Mouse (Mus musculus) ovary, postnatal 36 days (tissue): ENCODE measurements at regions not wholly inside any gene's neighbourhood (a gene's known extent, or its start where the extent isn't known, plus 50 kb on each side); places are given as distances from the start of the nearest gene placed in this dataset.
"Not testable (repeated sequence)": the region's sequence is repeated elsewhere in the genome, so short reads cannot be mapped to it uniquely, and the experiment has no call there.

Experiments used
- DNase-seq: peaks from one replicate; pipeline ENCODE4 v3.0.0; 2022; ENCODE audit warnings: low spot score, mixed read lengths

DNA sequence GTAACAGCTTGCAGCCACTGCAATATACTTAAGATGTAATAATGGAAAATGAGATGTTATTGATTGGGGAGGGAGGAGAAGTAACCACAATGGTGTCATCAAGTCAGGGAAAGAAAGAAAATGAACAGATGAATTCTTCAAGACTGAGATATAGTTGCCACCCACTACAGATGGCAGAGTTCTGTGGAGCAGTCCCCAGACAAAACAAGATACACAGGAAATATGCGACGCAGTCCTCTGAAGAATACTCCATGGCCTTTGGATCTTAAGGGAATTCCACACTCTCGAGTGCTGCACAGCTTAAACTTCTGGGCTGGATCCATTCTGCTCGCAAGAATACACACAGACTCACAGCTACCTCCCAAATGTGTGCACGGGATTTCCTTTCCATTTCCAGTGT, 113.4 kb downstream of the Sox4 start:
- no peak for DNase-seq

DNA sequence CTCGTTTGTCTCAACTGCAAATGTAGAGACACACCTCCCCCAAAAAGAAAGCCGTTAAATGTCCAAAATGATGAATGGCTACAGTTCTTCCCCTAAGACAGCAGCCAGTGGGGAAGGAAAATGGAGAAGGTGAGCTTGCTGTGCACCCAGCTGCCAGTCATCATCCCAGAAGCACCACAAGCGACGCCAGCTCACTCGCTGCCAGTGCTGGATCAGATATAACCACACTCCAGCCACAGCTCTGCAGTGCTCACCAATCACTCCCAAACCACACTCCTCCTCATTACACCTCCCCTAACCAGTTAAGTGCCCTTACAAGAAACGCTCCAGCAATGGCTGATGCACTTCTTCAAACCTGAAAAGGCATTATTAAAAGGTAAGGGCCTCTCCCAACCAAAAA, 114.4 kb downstream of the Sox4 start:
- no peak for DNase-seq

- no peak for DNase-seq
These were observed 115.3 kb downstream of the Sox4 start for GRCm38 (mm10) chr13:28838216-28838615.

GRCm38 (mm10) chr13:28837196-28837595, 116.3 kb downstream of the Sox4 start:
- not testable (repeated sequence) for DNase-seq

DNA sequence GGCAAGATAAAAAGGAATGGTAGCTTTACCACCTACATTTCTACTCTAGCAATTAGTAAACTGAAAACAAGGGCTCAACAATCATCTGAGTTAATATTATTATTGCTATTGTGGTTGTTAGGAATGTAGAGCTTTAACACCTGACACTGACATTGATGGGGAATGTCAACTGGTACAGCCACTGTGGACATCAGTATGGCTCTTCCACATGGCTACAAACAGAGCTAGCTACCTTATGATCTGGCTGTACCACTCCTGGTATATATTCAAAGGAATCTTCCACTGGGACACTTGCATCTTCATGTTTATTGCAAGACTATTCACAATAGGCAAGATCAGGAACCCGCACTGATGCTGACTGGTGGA, 119.8 kb downstream of the Sox4 start:
- DNase-seq = no peak

DNA sequence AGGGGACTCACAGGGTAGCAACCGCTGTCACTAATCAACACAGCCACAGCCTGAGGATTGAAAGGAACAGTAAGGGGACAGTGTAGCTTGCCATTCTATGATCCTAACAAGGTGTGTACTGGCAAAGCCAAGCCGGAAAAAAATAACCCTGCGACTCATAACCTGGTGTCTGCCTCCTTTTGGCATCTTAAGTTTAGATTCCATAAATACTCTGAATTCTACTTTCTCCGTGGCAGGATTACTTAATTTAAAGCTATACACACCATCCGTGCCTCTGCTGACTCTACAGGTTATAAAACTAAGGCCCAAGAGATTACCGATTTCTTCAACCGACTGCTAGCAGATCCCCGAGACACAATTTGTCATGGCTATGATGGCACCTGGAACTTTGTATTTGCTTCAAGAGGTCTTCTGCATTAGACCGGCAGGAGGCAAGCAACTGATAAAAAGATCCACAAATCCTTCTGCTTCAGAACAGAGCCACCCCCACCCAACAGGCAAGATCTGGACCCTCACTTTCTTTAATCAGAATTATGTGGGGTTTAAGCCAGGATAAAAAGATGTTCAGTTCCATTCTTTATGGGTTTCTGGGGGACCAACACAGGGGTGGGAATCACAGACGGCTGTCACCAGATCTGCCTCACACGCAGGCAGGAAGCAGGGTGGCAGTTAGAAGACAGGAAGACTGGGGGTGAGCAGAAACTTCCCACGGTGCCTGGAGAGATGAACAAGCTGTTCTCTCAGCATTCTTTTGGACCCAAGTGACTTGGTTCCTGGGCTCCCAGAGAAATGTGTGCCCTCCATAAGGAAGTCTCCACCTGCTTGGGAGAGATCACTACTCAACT, 120.4 kb downstream of the Sox4 start:
- no peak for DNase-seq

- no peak for DNase-seq
These were observed 127.2 kb downstream of the Sox4 start for GRCm38 (mm10) chr13:28826284-28826683.

DNA sequence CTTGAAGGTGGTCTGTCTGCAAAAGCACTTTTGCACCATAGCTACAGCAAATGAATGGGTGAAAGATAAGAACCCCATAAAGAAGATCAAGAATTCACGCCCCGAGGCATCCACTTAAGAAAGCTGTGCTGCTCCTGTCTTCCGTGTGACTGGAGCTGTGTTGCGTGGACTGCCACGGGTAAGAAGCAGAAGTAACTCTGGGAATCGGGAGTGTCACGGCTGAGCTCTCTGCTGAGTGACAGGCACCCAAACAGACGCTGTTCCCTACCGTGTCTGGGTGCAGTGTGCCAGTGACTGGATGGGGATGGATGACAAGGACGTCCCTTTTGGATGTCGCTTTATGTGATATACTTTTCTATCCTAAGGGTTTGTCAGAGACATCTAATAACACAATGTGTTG, 129.5 kb downstream of the Sox4 start:
- DNase-seq = no peak

- DNase-seq = no peak
These were observed 130.1 kb downstream of the Sox4 start for GRCm38 (mm10) chr13:28823311-28823880.

DNA sequence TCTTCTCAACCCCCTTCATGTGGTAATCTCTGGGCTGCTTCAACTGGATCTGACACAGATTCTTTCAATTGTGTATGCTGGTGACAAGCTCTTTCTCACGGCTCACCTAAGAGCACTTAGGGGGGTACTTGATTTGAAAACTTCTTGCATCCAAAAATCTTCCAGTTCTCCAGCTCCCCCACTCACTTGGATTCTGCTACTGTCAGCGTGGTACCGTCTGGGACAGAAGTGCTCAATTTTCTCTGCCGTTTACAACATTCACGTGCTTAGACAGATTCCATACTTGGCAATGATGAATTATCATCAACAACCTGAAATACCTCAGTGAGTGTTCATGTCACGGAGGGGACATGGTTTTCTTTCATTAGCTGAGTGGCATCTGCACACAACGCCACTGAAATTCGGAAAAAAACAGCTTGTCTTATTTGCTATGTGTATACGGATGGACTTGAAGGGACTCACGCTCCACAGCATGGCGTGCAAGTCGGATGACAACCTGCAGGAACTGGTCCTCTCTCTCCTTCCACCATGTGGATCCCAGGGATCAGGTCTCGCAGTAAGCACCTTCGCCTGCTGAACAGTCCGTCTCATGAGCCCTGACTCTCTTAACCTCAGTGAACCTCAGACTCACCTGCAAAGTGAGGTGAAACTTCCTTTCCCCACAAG, 132.5 kb downstream of the Sox4 start:
- no peak for DNase-seq

DNA sequence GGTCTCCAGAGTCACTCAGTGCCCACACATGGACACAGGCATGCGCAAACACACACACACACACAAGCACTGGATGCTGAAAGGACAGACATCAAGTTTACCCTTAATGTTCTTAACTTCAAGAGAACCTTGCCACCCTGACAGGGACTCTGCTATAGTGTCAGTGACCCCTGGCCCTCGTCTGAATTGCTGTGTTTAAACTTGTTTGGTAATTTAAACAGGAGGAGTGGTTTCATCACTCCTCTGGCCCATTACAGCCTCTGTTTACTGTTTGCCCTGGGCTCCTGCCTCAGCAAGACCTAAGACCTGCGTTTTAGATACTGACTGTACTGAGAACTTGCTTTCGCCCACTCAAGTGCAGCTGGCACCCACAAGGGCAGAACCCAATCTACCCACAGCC, 139.4 kb downstream of the Sox4 start:
- no peak for DNase-seq

DNA sequence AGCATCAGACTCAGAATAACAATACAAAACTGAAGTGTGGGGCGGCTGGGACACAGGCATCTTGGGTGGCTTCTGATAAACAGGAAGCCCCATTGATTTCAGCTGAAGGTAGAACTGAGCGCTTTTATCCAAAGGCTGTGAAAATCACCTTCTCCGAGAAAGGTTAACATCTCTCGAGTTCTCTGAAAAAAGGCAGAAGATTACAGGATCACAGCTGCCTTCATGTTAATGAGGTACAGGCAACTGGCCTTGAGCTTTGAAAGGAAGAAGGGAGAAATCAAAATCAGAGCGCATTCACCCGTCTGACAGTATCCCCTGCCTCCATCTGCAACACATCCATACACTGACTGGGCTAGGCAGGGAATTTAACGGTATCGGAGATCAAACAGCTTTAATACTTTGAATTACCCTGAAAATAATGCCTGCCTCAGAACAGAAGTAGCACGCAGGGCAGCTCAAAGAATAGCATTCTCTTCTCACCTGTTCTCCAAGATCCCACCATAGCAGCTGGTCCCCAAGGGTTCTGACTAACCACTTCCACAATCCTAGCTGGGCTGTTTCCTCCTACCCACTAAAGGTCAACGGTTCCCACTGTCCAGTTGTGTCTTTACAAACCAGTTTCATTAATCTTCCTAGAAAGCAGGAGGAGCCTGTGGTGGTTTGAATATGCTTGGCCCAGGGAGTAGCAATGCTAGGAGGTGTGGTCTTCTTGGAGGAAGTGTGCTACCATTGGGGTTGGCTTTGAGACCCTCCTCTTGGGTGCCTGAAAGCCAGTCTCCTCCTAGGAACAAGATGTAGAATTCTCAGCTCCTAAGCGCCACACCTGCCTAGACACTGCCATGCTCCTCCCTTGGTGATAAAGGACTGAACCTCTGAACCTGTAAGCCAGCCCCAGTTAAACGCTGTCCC, 141.6 kb downstream of the Sox4 start:
- DNase-seq = no peak

DNA sequence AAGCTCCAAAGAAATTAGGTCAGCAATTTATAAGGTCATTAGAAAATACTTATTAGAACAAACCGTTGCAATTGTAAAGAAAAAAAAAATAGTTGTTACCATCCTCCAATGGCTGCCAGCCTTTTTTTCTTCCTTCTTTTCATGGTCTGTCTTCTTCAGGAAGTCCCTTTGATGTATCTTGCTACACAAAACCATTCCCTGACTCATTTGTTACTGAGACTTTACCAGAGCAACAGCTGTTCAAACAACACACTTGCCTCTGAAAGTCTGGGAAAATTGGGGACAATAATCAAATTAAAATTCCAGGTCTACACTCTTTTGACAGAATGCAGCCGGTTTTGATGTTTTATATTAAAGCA, 142.5 kb downstream of the Sox4 start:
- DNase-seq = no peak

- no peak for DNase-seq
These were observed 143.0 kb downstream of the Sox4 start for GRCm38 (mm10) chr13:28810326-28811080.

- DNase-seq = no peak
These were observed 148.2 kb downstream of the Sox4 start for GRCm38 (mm10) chr13:28805302-28805701.

GRCm38 (mm10) chr13:28801210-28801954, 152.1 kb downstream of the Sox4 start:
- no peak for DNase-seq

GRCm38 (mm10) chr13:28800676-28801075, 152.8 kb downstream of the Sox4 start:
- no peak for DNase-seq

DNA sequence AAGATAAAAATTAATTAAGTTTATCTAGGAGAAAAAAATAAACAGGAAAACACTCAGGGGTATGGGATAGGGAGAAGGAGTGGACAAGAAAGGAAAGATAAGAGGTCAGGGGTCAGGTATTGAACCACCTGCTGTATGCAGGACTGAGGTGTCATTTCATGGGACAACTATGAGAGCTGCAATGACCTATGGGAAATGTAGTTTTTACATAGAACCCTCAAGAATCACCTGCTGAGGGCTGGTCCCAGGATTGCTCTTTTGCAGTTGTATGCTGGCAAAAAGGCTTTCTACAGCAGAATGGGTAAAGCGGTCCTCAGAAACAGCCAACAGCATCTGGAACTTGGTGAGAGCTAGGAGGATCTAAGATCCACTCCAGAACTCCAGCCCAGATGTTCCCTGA, 154.0 kb downstream of the Sox4 start:
- no peak for DNase-seq

DNA sequence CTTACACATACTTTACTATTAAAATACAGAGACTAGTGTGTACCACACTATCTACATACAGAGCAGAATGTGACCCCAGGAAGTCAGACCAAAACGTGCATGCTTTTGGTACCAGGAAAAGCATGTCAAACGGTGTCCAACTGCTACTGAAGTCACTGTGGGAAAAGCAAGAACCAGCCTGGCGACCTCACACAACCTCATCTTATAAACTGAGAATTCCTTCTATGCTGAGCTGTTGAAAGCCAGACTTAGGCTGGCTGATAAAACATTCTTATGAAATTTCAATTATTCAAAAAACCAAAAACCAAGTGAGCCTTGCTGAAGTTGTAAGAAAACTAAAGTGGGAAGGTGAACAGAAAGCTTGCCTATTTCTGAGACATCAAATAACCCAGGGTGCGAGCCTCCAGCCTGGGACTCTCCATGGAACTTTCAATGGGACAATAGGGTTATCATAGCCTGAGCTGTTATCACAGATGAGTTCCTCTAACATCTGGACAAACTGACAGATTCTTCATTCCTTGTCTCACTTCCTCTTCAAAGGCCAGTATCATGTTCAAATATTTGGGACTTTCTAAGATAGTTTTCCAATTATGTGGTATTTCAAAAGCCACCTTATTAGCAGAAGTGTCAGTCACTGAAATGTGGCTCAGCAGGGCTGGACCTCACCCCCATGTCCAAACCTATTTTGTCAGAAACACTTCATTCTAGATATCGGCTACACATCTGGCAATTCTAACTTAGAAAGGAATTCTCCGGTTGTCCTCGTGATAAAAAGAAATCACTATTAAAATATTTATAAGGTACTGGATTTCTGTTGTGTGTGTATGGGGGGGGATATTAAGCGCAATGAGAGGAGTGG, 155.7 kb downstream of the Sox4 start:
- DNase-seq = no peak

GRCm38 (mm10) chr13:28795274-28795673, 158.2 kb downstream of the Sox4 start:
- no peak for DNase-seq
